Mouse (Mus musculus): ENCODE results near the gene Il2. TPM values are rescaled to one million over a fixed set of nuclear protein-coding genes. Genes with fewer than 3 reads are reported as not detected.

The Il2 gene
- not detected in 2 replicates for total RNA-seq (2012; rRNA removed)
- 0.34 TPM in 1 of 2 replicates, not detected in the other for total RNA-seq (2014; rRNA removed)
- not detected in 2 replicates for polyA plus RNA-seq (2012; ENCODE audit: insufficient read length, low read depth)

DNA sequence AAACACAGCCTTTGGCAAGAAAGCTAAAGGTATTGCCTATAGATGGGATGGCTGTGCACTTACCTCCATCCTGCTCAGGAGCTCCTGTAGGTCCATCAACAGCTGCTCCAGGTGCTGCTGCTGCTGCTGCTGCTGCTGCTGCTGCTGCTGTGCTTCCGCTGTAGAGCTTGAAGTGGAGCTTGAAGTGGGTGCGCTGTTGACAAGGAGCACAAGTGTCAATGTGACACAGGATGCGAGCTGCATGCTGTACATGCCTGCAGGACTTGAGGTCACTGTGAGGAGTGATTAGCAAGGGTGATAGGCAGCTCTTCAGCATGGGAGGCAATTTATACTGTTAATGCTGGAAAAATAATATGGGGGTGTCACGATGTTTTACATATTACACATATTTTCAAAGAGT is at the start of gene Il2:
Gene Il2, minus strand, starts transcription at position 305 of the 400 bp plus-strand sequence.
- in situ Hi-C loops (cut with MboI; ENCODE audit: low pct_ligation_motif_present, low pct_unique_long_range_greater_than_20kb, low sequenced_read_pairs): no loop called here
- Histone ChIP-seq H3K27me3 (replicated peaks) (no peaks in the 10 kb centered on the region), H3K4me1 (ENCODE audit: control insufficient read depth in 1 of 2, insufficient read depth in 2 of 2) (peaks cover 2 to 18% of the 10 kb centered on the region in 2 experiments; a peak in 2 of 4 replicates), H3K9ac (ENCODE audit: insufficient read depth, low read depth) (no peak within 1 kb of the TSS), H3K4me2 (ENCODE audit: insufficient read depth, low read depth, poor library complexity, severe bottlenecking) (no peak within 1 kb of the TSS), H3K9me3 (replicated peaks; ENCODE audit: low read length) (no peaks in the 10 kb centered on the region), H3K79me2 (replicated peaks; ENCODE audit: control insufficient read depth, extremely low read depth, insufficient read depth, poor library complexity, severe bottlenecking) (no peaks in the 10 kb centered on the region), H3K36me3 (replicated peaks in 1 of 2; ENCODE audit: control insufficient read depth in 1 of 2, insufficient read depth in 1 of 2, low read length in 1 of 2) (no peaks in the 10 kb centered on the region), H3K4me3 (replicated peaks in 1 of 3; ENCODE audit: low read depth in 2 of 3, low read length in 2 of 3, poor library complexity in 1 of 3) (no peak within 1 kb of the TSS), H3K27ac (ENCODE audit: insufficient read depth, low read depth) (no peak within 1 kb of the TSS)
- dilution Hi-C loops (cut with MboI; ENCODE audit: extremely low pct_ligation_motif_present, extremely low pct_unique_long_range_greater_than_20kb, low sequenced_read_pairs): no loop called here
- TF ChIP-seq HCFC1 (IDR thresholded peaks at IDR 0.05; ENCODE audit: low read depth, low read length) (no peak), BHLHE40 (IDR thresholded peaks at IDR 0.05; ENCODE audit: low read depth, low read length) (no peak), UBTF (IDR thresholded peaks at IDR 0.05; ENCODE audit: low read depth, low read length) (no peak), MAX (IDR thresholded peaks at IDR 0.05; ENCODE audit: low read length) (no peak)
- DNase-seq (ENCODE audit: extremely low read depth): no peak

GRCm38 (mm10) chr3:37174711-37175572 is 49.2 kb upstream of the Il2 start:
- dilution Hi-C loops (cut with MboI; ENCODE audit: extremely low pct_ligation_motif_present, extremely low pct_unique_long_range_greater_than_20kb, low sequenced_read_pairs) (no loop called here), in situ Hi-C loops (cut with MboI; ENCODE audit: low pct_ligation_motif_present, low pct_unique_long_range_greater_than_20kb, low sequenced_read_pairs) (loop anchor here (25.0 kb wide), 1 partner anchor 338 kb away; no protein-coding TSS in a partner anchor)
- no peak overlapping the region for H3K4me2 ChIP-seq (ENCODE audit: insufficient read depth, low read depth, poor library complexity, severe bottlenecking)
- H3K9ac ChIP-seq (ENCODE audit: insufficient read depth, low read depth): no peak overlapping the region
- no peak overlapping the region for H3K27ac ChIP-seq (ENCODE audit: insufficient read depth, low read depth)
- DNase-seq (ENCODE audit: extremely low read depth): no peak
- no peak overlapping the region for H3K4me3 ChIP-seq (replicated peaks in 1 of 3; ENCODE audit: low read depth in 2 of 3, low read length in 2 of 3, poor library complexity in 1 of 3)
- no peaks in the 10 kb centered on the region for H3K36me3 ChIP-seq (replicated peaks in 1 of 2; ENCODE audit: control insufficient read depth in 1 of 2, insufficient read depth in 1 of 2, low read length in 1 of 2)
- TF ChIP-seq MXI1 (IDR thresholded peaks at IDR 0.05; ENCODE audit: low read depth, low read length) (no peak), POLR2AphosphoS2 (IDR thresholded peaks at IDR 0.05; ENCODE audit: low read depth, low read length) (no peak), ZMIZ1 (IDR thresholded peaks at IDR 0.05; ENCODE audit: low read depth, low read length) (no peak), NELFE (IDR thresholded peaks at IDR 0.05; ENCODE audit: low read depth, low read length) (no peak)
- no peaks in the 10 kb centered on the region for H3K27me3 ChIP-seq (replicated peaks)
- peaks cover 5% of the 10 kb centered on the region for H3K9me3 ChIP-seq (replicated peaks; ENCODE audit: low read length)
- no peaks in the 10 kb centered on the region for H3K79me2 ChIP-seq (replicated peaks; ENCODE audit: control insufficient read depth, extremely low read depth, insufficient read depth, poor library complexity, severe bottlenecking)
- H3K4me1 ChIP-seq (ENCODE audit: control insufficient read depth in 1 of 2, insufficient read depth in 2 of 2): peaks cover 0 to 12% of the 10 kb centered on the region in 2 experiments; a peak in 3 of 4 replicates

GRCm38 (mm10) chr3:37173285-37173684 is 47.5 kb upstream of the Il2 start:
- TF ChIP-seq ETS1 (conservative IDR thresholded peaks at IDR 0.05; ENCODE audit: low read depth, low read length): 0 out of 2 replicates have a peak, but pooled peaks have one; percentile 13
- TF ChIP-seq MYC (IDR thresholded peaks at IDR 0.05; ENCODE audit: low read depth, low read length): no peak
- no peak for TF ChIP-seq ZNF384 (IDR thresholded peaks at IDR 0.05; ENCODE audit: low read depth, low read length)
- no peak for TF ChIP-seq GABPA (IDR thresholded peaks at IDR 0.05; ENCODE audit: insufficient replicate concordance, low read depth, low read length)
- no peak for TF ChIP-seq POLR2A (IDR thresholded peaks at IDR 0.05; ENCODE audit: low read depth, low read length)
- TF ChIP-seq KAT2A (IDR thresholded peaks at IDR 0.05; ENCODE audit: insufficient replicate concordance, low read length): no peak
- TF ChIP-seq PAX5 (IDR thresholded peaks at IDR 0.05; ENCODE audit: low read length): no peak

More at GRCm38 (mm10) chr3:37173285-37173684, 47.5 kb upstream of the Il2 start:
- Histone ChIP-seq H3K36me3 (replicated peaks in 1 of 2; ENCODE audit: control insufficient read depth in 1 of 2, insufficient read depth in 1 of 2, low read length in 1 of 2) (no peaks in the 10 kb centered on the region), H3K27ac (ENCODE audit: insufficient read depth, low read depth) (no peak overlapping the region), H3K4me1 (ENCODE audit: control insufficient read depth in 1 of 2, insufficient read depth in 2 of 2) (peaks cover 0 to 12% of the 10 kb centered on the region in 2 experiments; a peak in 3 of 4 replicates), H3K79me2 (replicated peaks; ENCODE audit: control insufficient read depth, extremely low read depth, insufficient read depth, poor library complexity, severe bottlenecking) (no peaks in the 10 kb centered on the region), H3K9me3 (replicated peaks; ENCODE audit: low read length) (peaks cover 5% of the 10 kb centered on the region), H3K4me3 (replicated peaks in 1 of 3; ENCODE audit: low read depth in 2 of 3, low read length in 2 of 3, poor library complexity in 1 of 3) (no peak overlapping the region), H3K4me2 (ENCODE audit: insufficient read depth, low read depth, poor library complexity, severe bottlenecking) (no peak overlapping the region), H3K9ac (ENCODE audit: insufficient read depth, low read depth) (no peak overlapping the region), H3K27me3 (replicated peaks) (no peaks in the 10 kb centered on the region)
- in situ Hi-C loops (cut with MboI; ENCODE audit: low pct_ligation_motif_present, low pct_unique_long_range_greater_than_20kb, low sequenced_read_pairs): no loop called here
- DNase-seq (ENCODE audit: extremely low read depth): peak; percentile 25
- dilution Hi-C loops (cut with MboI; ENCODE audit: extremely low pct_ligation_motif_present, extremely low pct_unique_long_range_greater_than_20kb, low sequenced_read_pairs): no loop called here

Data from CH12.LX (cell line).